ENCODE assay signal across 22 mouse cellular contexts in the genomic region with DNA sequence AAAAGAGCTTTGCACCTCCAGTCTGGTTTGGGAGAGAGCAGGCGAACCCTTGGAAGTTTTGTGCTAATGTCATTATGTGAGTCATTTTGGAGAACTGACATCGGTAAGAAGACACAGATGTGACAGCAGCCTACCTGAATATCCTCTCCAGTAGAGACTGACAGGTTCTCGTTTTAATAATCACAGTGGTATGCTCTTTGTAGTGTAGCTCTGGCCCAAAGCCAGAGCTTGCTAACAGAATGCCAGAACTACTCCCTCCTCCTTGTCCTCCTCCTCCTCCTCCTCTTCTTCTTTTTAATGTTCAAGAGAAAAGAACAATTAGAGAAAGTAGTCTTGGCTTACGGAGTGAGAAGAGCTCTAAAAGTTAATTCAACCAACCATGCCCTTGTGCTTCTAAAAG. TPM values are rescaled to one million over a fixed set of nuclear protein-coding genes. Genes with fewer than 3 reads are reported as not detected.
DNase-seq lines count a peak whose midpoint lies in the region; ATAC-seq and TF ChIP-seq lines count a peak whose summit lies in the region.
"Had no signal": no experiment of that assay in that cellular context is flagged by ENCODE, and none has a peak within 500 bp of the region (broad histone marks: within the 10 kb centered on the region; RNA-seq: fewer than 3 reads in every experiment).

No protein-coding gene starts in this region.

- no peak for TF ChIP-seq EP300 in heart, adult 2 months (IDR thresholded peaks at IDR 0.05; ENCODE audit: insufficient read depth, low read depth, low read length)

- H3K9me3 ChIP-seq in heart, embryonic 16.5 days (replicated peaks; ENCODE audit: control insufficient read depth, low read length) = no peaks in the 10 kb centered on the region
- H3K9me3 ChIP-seq in lung, embryonic 16.5 days (ENCODE audit: control insufficient read depth, low read length) = no peaks in the 10 kb centered on the region
- H3K9me3 ChIP-seq in forebrain, embryonic 13.5 days (replicated peaks) = no peaks in the 10 kb centered on the region
- no peaks in the 10 kb centered on the region for H3K9me3 ChIP-seq in neural tube, embryonic 15.5 days (replicated peaks)

- peaks cover 20% of the 10 kb centered on the region for H3K4me1 ChIP-seq in heart, embryonic 16.5 days (ENCODE audit: control insufficient read depth, insufficient read depth, low read length)
- H3K4me1 ChIP-seq in heart, adult 2 months (ENCODE audit: control insufficient read depth, insufficient read depth, low read length) = no peaks in the 10 kb centered on the region
- peaks cover 13% of the 10 kb centered on the region for H3K4me1 ChIP-seq in lung, embryonic 16.5 days (replicated peaks; ENCODE audit: control insufficient read depth, insufficient read depth, low read length)
- H3K4me1 ChIP-seq in lung, adult 2 months (ENCODE audit: control insufficient read depth, insufficient read depth, low read length) = no peaks in the 10 kb centered on the region
- peaks cover 34% of the 10 kb centered on the region for H3K4me1 ChIP-seq in forebrain, embryonic 13.5 days
- H3K4me1 ChIP-seq in neural tube, embryonic 15.5 days = peaks cover 16% of the 10 kb centered on the region

- no peak for ATAC-seq in heart, embryonic 16.5 days (replicated peaks; ENCODE audit: extremely low read depth, insufficient read depth, low FRiP score)
- ATAC-seq in lung, embryonic 16.5 days (ENCODE audit: low read depth) = no peak
- ATAC-seq in forebrain, embryonic 13.5 days = no peak; the same call in 1 of the 2 replicates
- ATAC-seq in neural tube, embryonic 15.5 days (ENCODE audit: low FRiP score) = no peak
- ATAC-seq: hindbrain, embryonic 16.5 days; Patski had no signal

- no peaks in the 10 kb centered on the region for H3K27me3 ChIP-seq in heart, embryonic 16.5 days (ENCODE audit: control insufficient read depth, insufficient read depth, low read length)
- H3K27me3 ChIP-seq in heart, adult 2 months (ENCODE audit: control insufficient read depth, insufficient read depth, low read length) = no peaks in the 10 kb centered on the region
- H3K27me3 ChIP-seq in lung, embryonic 16.5 days (ENCODE audit: control insufficient read depth, insufficient read depth, low read depth, low read length) = no peaks in the 10 kb centered on the region
- no peaks in the 10 kb centered on the region for H3K27me3 ChIP-seq in forebrain, embryonic 13.5 days
- no peaks in the 10 kb centered on the region for H3K27me3 ChIP-seq in neural tube, embryonic 15.5 days (replicated peaks)

- no peak overlapping the region for H3K4me3 ChIP-seq in heart, embryonic 16.5 days (ENCODE audit: low read length)
- H3K4me3 ChIP-seq in heart, adult 2 months = no peak overlapping the region
- H3K4me3 ChIP-seq in lung, embryonic 16.5 days (ENCODE audit: low read length) = no peak overlapping the region
- H3K4me3 ChIP-seq in lung, adult 2 months (replicated peaks; ENCODE audit: extremely low read depth, low read depth, low read length) = no peak overlapping the region
- no peak overlapping the region for H3K4me3 ChIP-seq in forebrain, embryonic 13.5 days
- H3K4me3 ChIP-seq in neural tube, embryonic 15.5 days (replicated peaks) = no peak overlapping the region
- H3K4me3 ChIP-seq: myocyte had no signal

- no peaks in the 10 kb centered on the region for H3K79me2 ChIP-seq in heart, adult 2 months (replicated peaks; ENCODE audit: control insufficient read depth, insufficient read depth, low read length)

- no peaks in the 10 kb centered on the region for H3K36me3 ChIP-seq in heart, embryonic 16.5 days (ENCODE audit: control insufficient read depth, insufficient read depth)
- H3K36me3 ChIP-seq in heart, adult 2 months (ENCODE audit: control insufficient read depth, insufficient read depth, low read length) = no peaks in the 10 kb centered on the region
- H3K36me3 ChIP-seq in lung, embryonic 16.5 days (ENCODE audit: control insufficient read depth, insufficient read depth, low read length) = no peaks in the 10 kb centered on the region
- no peaks in the 10 kb centered on the region for H3K36me3 ChIP-seq in forebrain, embryonic 13.5 days (ENCODE audit: poor library complexity, severe bottlenecking)
- no peaks in the 10 kb centered on the region for H3K36me3 ChIP-seq in neural tube, embryonic 15.5 days

- peak overlapping the region; percentile 8; the same call in 1 of the 2 replicates for H3K9ac ChIP-seq in heart, embryonic 16.5 days (ENCODE audit: low read length)
- no peak overlapping the region for H3K9ac ChIP-seq in heart, adult 2 months (ENCODE audit: low read depth, low read length)
- H3K9ac ChIP-seq in lung, embryonic 16.5 days (ENCODE audit: low read length) = no peak overlapping the region
- no peak overlapping the region for H3K9ac ChIP-seq in forebrain, embryonic 13.5 days
- H3K9ac ChIP-seq in neural tube, embryonic 15.5 days (replicated peaks) = no peak overlapping the region
- H3K9ac ChIP-seq: lung, embryonic 14.5 days had no signal

- intact Hi-C loops in heart, adult 2 months (cut with DNase I) = no loop called here

- H3K27ac ChIP-seq in heart, embryonic 16.5 days (ENCODE audit: low read length) = peak overlapping the region; percentile 79
- no peak overlapping the region for H3K27ac ChIP-seq in heart, adult 2 months
- no peak overlapping the region for H3K27ac ChIP-seq in lung, embryonic 16.5 days (ENCODE audit: low read length)
- H3K27ac ChIP-seq in forebrain, embryonic 13.5 days = no peak overlapping the region
- no peak overlapping the region for H3K27ac ChIP-seq in neural tube, embryonic 15.5 days (replicated peaks)
- H3K27ac ChIP-seq: stomach, postnatal 0 days had no signal

- TF ChIP-seq CTCF in heart, adult 2 months (IDR thresholded peaks at IDR 0.05) = no peak
- TF ChIP-seq CTCF in lung, adult 2 months (IDR thresholded peaks at IDR 0.05; ENCODE audit: insufficient read depth, low read length) = no peak

- DNase-seq in heart, adult 2 months = no peak
- DNase-seq in lung, adult 2 months = no peak
- no peak for DNase-seq in testis, postnatal 10 days (ENCODE audit: low spot score)
- DNase-seq in ovary, adult 18-20 months (ENCODE audit: low spot score) = no peak
- DNase-seq: adrenal gland, postnatal 36 days; cerebellum, adult 9-11 months; gastrocnemius, postnatal 36 days; heart, postnatal 10 days; kidney, adult 18-20 months; kidney, postnatal 4 days; liver; midbrain, embryonic 14.5 days; thymus, postnatal 36 days had no signal

- WGBS in heart, embryonic 16.5 days = 55% methylated on average over 4 of the region's 4 CpGs
- 52% methylated on average over 4 of the region's 4 CpGs for WGBS in heart, adult 2 months
- 55% methylated on average over 4 of the region's 4 CpGs for whole genome bisulfite sequencing in lung, embryonic 16.5 days
- WGBS in lung, adult 2 months = 64% methylated on average over 4 of the region's 4 CpGs
- 49% methylated on average over 4 of the region's 4 CpGs for WGBS in forebrain, embryonic 13.5 days
- WGBS in neural tube, embryonic 15.5 days = 54% methylated on average over 4 of the region's 4 CpGs

- H3K4me2 ChIP-seq in heart, embryonic 16.5 days (ENCODE audit: low read depth, low read length) = no peak overlapping the region
- H3K4me2 ChIP-seq in lung, embryonic 16.5 days (ENCODE audit: low read depth, low read length) = peak overlapping the region; percentile 52; the same call in 1 of the 2 replicates
- H3K4me2 ChIP-seq in forebrain, embryonic 13.5 days = peak overlapping the region; percentile 47
- peak overlapping the region; percentile 42 for H3K4me2 ChIP-seq in neural tube, embryonic 15.5 days

- TF ChIP-seq POLR2A in heart, adult 2 months (IDR thresholded peaks at IDR 0.05; ENCODE audit: insufficient read depth, low read depth, low read length) = no peak
- TF ChIP-seq POLR2A in lung, adult 2 months (IDR thresholded peaks at IDR 0.05; ENCODE audit: borderline replicate concordance, extremely low read depth, low read depth, low read length) = no peak

RNA-seq across cellular contexts. Expression of gene Map3k20, which starts 31.6 kb away (rescaled TPM):
- polyA plus RNA-seq in heart, embryonic 16.5 days (2015; fragmentation: Nextera tagmentation; extraction: Ambion mirVana) = 46.4 and 49.4 TPM in 2 replicates
- total RNA-seq in heart, adult 2 months (2021) = 100 to 1,000 TPM; 275 to 303 TPM
- polyA plus RNA-seq in heart, adult 2 months (2012; rRNA removed) = 75.1 and 124 TPM in 2 replicates
- polyA plus RNA-seq in lung, embryonic 16.5 days (2015; fragmentation: Nextera tagmentation; extraction: Ambion mirVana) = 29.8 and 31.6 TPM in 2 replicates
- 20.3 and 35.9 TPM in 2 replicates for polyA plus RNA-seq in lung, adult 2 months (2012; rRNA removed)
- 5.9 and 6.0 TPM in 2 replicates for polyA plus RNA-seq in forebrain, embryonic 13.5 days (2015; fragmentation: Nextera tagmentation; extraction: Ambion mirVana)
- 3.8 and 5.5 TPM in 2 replicates for polyA plus RNA-seq in neural tube, embryonic 15.5 days (2015; fragmentation: Nextera tagmentation; extraction: Ambion mirVana)
